Mouse (Mus musculus) heart, postnatal 14 days (tissue): ENCODE results near the gene Plk1. TPM values are rescaled to one million over a fixed set of nuclear protein-coding genes. Genes with fewer than 3 reads are reported as not detected.
A peak's percentile ranks its signal among the peaks of the same experiment; 100 is the strongest.

Experiments used
- DNase-seq, 2 experiments: peaks; one replicate each; pipeline ENCODE4 v3.0.0; 2021 to 2022
- intact Hi-C: fragments of 180-260 bp; cut with DNase I; formaldehyde crosslinking; loops from one replicate; pipeline ENCODE4 v1.15.1; 2025
- total RNA-seq, 2 experiments: library from RNA; stranded (reverse); gene quantifications; 2 replicates each; pipeline ENCODE4 v1.2.3; 2021

Plk1 gene
- total RNA-seq, 2 experiments from 2014 or later: 4.1 to 5.9 TPM

DNA sequence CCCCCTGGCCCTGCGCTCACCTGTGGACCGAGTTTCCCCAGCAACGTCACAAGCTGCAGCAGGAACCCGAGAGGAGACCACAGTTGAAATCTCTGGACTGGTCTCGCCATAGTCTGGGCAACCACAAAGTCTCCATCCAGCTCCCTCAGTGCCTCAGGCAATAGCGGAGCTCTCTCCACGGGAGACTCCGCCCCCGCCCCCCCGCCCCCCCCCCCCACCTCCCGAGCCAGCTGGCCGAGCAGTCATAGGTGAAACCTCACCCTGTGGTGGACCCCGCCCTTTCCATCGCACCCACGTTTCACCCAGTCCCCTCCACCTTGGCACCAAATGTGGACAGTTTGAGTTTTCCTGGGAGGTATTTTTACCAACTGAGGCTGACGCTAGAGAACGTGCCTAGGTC, 26.8 kb downstream of the Plk1 start, which contains the start of gene Ern2:
Gene Ern2 (minus strand): TSS at position 165 of the 400 bp plus-strand sequence.
- intact Hi-C loops: no loop called here
- no peak for DNase-seq

DNA sequence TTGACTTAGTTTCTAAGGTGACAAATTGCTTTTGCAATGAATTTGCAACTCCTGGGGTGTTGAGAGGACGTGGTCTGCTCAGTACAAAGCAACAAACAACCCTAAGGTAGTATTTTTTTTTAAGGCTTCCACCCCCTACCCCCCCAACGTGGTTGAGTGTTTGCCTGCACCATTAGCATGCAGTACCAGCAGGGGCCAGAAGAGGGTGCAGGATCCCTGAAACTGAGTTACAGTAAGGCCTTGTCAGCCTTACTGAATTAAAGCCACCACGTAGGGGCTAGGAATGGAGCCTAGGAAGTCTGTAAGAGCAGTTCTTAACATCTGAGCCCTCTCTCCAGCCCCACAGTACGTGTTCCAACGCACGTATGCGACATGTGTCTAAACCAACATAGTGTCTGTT, 30.2 kb downstream of the Plk1 start:
- intact Hi-C loops: no loop called here

DNA sequence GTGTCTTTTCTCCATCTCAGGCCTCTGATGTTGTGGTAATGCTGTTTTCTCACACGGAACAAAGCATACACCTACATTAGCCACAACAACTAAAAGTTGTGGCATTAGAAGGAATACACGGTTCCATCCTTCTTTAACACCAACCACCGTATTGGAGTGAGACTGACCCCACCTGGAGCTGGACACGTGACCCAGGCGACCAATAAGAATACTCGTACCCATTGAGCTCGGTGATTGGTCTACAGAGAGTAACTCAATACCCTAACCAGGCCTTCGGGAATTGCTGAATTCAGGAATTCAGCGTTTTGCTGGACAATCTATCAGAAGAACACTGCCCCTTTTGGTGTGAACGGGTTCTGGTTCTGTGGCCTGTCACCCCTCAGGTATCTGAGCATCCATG, 31.9 kb downstream of the Plk1 start:
- intact Hi-C loops: no loop called here
- DNase-seq: no peak

More for the DNA sequence above, 30.2 kb downstream of the Plk1 start:
- DNase-seq: peak; percentile 24 to 62

DNA sequence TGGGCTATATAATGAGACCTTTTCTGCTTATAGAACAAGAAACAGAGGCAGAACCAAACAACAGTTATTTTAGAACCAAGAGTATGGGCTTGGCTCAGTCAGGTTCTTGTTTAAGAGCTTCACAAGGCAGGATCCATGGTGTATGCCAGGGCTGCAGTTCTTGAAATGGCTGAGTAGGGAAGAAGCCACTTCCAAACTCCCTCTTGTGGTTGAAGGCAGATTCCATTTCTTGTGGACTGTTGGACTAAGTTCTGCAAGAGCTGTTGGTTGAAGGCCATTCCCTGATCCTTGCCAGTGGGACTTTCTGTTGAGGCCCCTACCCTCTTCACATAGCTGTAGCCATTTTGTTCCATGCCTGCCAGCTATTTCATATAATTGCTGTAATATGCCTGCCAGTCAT, 34.7 kb downstream of the Plk1 start:
- no peak for DNase-seq
- intact Hi-C loops: no loop called here

DNA sequence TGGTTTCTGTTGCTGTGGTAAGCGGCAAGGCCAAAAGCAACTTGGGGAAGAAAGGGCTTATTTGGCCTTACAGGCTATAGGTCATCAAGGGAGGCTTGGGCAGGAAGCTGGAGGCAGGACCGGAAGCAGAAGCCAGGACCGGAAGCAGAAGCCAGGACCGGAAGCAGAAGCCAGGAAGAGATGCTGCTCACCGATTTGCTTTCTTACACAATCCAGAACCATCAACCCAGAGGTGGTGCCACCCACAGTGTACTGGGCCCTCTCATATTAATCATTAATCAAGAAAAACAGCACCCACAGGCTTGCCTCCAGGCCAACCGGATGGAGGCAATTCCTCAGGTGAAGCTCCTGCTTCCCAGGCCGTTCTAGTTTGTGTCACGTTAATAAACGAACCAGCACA, 37.5 kb downstream of the Plk1 start:
- intact Hi-C loops: loop anchor here (5.0 kb wide), 1 partner anchor 164 kb away; no protein-coding TSS in a partner anchor
- no peak for DNase-seq

DNA sequence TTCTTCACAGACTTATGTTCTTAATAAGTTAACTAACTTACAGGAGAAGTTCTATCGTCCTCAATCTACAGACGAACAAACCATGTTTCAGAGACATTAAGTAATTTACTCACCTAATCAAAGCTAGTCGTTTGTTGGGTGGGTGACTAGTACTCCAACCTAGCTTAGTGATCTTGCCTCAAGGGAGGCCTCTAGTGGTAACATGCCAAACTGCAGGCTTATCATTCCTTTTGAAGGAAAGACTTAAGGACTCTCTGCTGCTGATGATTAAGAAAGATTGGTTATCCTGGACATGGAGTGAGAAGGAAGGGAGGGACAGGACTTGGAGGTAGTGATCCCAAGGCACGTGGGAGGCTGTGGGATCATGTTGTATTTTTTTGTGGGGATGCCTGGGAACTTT, 38.1 kb downstream of the Plk1 start:
- intact Hi-C loops: loop anchor here (5.0 kb wide), 1 partner anchor 165 kb away; no protein-coding TSS in a partner anchor
- DNase-seq: peak; percentile 31 to 57

DNA sequence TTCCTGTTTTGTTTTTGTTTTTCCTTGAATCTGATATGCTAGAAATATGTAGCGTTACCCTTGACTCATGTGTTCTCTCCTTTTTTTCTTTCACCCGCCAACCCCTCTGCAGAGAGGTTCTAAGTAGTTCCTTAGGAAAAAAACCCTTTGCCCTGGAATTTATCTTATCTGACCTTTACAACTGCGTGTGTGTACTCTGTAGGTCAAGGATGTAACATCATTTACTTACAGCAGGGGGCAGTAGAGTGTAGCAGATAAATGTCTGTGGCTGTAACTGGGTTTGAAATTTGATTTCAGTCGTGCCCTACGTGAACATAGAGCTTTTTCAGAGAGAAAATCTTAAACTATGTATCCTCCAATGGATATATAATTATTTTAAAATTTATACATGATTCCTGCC, 40.1 kb downstream of the Plk1 start:
- intact Hi-C loops: loop anchor here (2.0 to 5.0 kb wide), 3 partner anchors 42 to 260 kb away; no protein-coding TSS in a partner anchor
- DNase-seq: peak in 1 of 2 experiments; percentile 33

DNA sequence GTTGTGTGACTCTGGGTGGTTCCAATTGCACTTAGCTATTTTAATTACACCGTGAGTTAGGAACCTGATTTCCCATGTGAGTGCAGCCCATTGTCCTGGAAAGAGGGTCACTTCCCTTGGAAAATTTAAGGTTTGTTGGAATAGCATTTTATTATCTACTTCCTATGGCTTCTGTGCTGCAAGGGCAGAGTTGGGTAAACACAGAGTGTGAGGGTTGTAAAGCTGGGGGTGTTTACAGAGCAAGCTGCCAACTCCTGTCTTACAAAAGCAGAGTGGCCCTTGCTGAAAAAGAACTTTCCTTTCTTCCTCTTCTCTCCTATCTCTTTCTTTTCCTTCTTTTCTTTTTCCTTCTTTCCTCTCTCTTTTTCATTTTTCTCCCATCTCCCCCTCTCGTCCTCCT, 44.7 kb downstream of the Plk1 start:
- intact Hi-C loops: no loop called here
- DNase-seq: no peak

DNA sequence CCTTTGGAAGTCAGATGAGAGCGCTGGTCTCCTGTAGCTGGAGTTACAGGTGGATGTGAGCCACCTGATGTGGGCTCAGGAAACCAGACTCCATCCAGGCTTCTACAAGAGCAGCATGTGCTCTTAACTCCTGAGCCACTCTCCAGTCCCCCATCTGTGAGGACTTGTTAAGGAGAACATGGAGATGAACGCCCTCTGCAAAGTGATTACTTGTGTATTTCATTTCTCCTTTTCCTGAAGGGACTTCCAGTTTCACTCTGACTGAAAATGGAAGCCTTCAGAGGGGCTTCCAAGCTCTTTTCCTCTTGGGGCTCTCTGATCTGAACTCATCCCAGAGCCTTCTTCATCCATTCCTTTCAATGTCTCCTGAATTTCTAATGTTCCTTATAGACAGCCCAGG, 46.9 kb downstream of the Plk1 start:
- no peak for DNase-seq
- intact Hi-C loops: no loop called here

DNA sequence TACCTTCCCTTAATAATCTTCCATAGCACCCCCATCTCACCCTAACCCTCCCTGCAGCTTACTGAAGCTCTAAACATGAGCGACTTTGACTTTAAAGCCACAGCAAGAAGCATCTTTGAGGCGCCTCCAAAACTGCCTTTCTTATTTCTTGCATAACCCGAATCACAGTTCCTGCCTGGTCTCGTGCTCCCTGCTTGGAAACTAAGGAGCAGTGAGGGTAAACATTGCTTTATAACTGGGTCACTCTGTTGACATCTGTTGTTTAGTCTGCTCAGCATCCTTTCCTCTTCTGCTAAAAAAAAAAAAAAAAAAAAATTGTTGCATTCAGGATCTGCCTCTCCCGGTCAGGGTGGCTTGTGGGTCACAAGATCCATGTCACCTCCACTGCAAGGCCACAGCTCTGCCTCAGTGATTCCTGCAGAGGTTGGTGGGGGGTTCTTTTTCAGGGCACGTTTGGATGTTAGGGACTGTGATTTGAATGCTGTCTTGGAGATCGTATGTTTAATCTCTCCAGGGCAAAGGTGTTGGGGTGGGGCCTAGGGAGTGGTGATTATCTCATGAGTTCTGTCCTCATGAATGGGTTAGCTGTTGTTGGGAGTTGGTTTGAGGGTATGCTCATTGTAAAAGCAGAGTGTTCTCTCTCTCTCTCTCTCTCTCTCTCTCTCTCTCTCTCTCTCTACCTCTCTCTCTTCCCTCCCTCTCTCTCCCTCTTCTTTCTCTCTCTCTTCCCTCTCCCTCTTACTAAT, 49.2 kb downstream of the Plk1 start:
- intact Hi-C loops: no loop called here
- no peak for DNase-seq

DNA sequence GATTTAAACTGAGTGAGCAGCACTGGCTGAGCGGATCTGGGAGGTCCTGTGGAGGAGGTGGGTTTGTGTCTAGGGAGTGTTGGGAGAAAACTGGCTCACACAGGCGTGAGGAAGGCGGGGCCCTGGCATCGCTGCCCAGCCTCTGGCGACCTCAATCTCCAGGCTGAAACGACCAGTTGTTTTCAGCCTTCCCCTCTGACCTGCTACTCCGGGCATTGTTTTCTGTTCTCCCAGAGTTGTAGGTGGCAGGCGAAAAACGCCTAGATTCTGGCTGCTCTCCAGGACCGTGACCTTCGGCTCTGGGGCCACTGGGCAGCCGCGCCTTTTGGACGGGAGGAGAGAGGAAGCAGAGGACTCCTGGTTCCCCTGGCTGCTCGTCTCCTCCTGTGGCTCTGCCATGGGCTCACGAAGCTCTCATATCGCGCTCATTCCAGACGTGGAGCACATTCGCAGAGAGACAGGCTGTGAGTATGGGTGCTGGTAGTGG, 60.1 kb downstream of the Plk1 start, which contains the start of gene Chp2:
Gene Chp2 (plus strand): TSS at position 182 of the 487 bp plus-strand sequence.
- peak; percentile 39 to 42 for DNase-seq
- intact Hi-C loops: no loop called here

Other genes with a start within 250 kb of the Plk1 start
- 10 to 100 TPM; 15.3 to 16.0 TPM for gene Cog7, start 177.7 kb upstream of the Plk1 start, total RNA-seq
- gene Gga2, start 138.2 kb upstream of the Plk1 start, total RNA-seq: 10 to 100 TPM; 28.7 to 29.6 TPM
- gene Ubfd1, start 92.3 kb upstream of the Plk1 start, total RNA-seq: 10 to 100 TPM; 33.0 to 39.6 TPM
- 10 to 100 TPM; 10.0 to 12.6 TPM for gene Ears2, start 92.2 kb upstream of the Plk1 start, total RNA-seq
- 1,000 to 10,000 TPM; 1,455 to 1,530 TPM for gene Ndufab1, start 57.6 kb upstream of the Plk1 start, total RNA-seq
- 1 to 10 TPM in 1 of 2 experiments, under 1 TPM in 1; 1.00 to 1.0 TPM for gene Palb2, start 26.5 kb upstream of the Plk1 start, total RNA-seq
- gene Dctn5, start 26.4 kb upstream of the Plk1 start, total RNA-seq: 10 to 100 TPM; 30.3 to 32.3 TPM
- not detected for gene Ern2, start 26.8 kb downstream of the Plk1 start, total RNA-seq
- 1 to 10 TPM; 2.0 to 3.3 TPM for gene Chp2, start 60.1 kb downstream of the Plk1 start, total RNA-seq
- gene Prkcb, start 129.3 kb downstream of the Plk1 start, total RNA-seq: 1 to 10 TPM; 4.0 to 9.8 TPM